Mouse (Mus musculus) forebrain, embryonic 14.5 days (tissue): ENCODE measurements around the gene Fpgs. TPM values are rescaled to one million over a fixed set of nuclear protein-coding genes. Genes with fewer than 3 reads are reported as not detected.

ENCODE experiments used
- ATAC-seq: fragments of 200-750 bp; cut with Nextera tagmentation; 2 replicates; pipeline ENCODE4 v1.8.0; 2017; ENCODE audit warnings: mild to moderate bottlenecking, moderate library complexity
- DNase-seq: peaks from one replicate; pipeline ENCODE4 v3.0.0-alpha.2; 2015; ENCODE audit warnings: low spot score
- H3K27ac ChIP-seq: fragments of 300-500 bp; sonication (generic); 2 replicates; pipeline ENCODE4 v1.5.1; 2014; ENCODE audit warnings: low read depth, mild to moderate bottlenecking, control low read depth, low read length, moderate library complexity
- H3K27me3 ChIP-seq: fragments of 300-500 bp; sonication (generic); replicated peaks from 2 replicates; pipeline ENCODE4 v1.6.1; 2014; ENCODE audit warnings: low read length, control low read depth, mixed read lengths; ENCODE audit not compliant: control insufficient read depth, insufficient read depth
- H3K36me3 ChIP-seq: fragments of 300-500 bp; sonication (generic); 2 replicates; pipeline ENCODE4 v1.6.1; 2014; ENCODE audit warnings: low read length, control low read depth; ENCODE audit not compliant: control insufficient read depth, insufficient read depth
- H3K4me1 ChIP-seq: fragments of 300-500 bp; sonication (generic); 2 replicates; pipeline ENCODE4 v1.6.1; 2014; ENCODE audit warnings: antibody characterized with exemption, low read length, control low read depth; ENCODE audit not compliant: control insufficient read depth, insufficient read depth
- H3K4me2 ChIP-seq: fragments of 300-500 bp; sonication (generic); 2 replicates; pipeline ENCODE4 v1.6.1; 2014; ENCODE audit warnings: mild to moderate bottlenecking, control low read depth, low read length
- H3K4me3 ChIP-seq: fragments of 300-500 bp; sonication (generic); 2 replicates; pipeline ENCODE4 v1.5.1; 2014; ENCODE audit warnings: low read depth, low read length, control low read depth
- H3K9ac ChIP-seq: fragments of 300-500 bp; sonication (generic); 2 replicates; pipeline ENCODE4 v1.6.1; 2014; ENCODE audit warnings: mild to moderate bottlenecking, low read length, control low read depth, moderate library complexity
- H3K9me3 ChIP-seq: fragments of 300-500 bp; sonication (generic); replicated peaks from 2 replicates; pipeline ENCODE4 v1.6.1; 2016; ENCODE audit warnings: low read length, control low read depth, mixed read lengths; ENCODE audit not compliant: control insufficient read depth
- WGBS: fragments of 180-500 bp; shearing (Covaris S2); extraction: QIAGEN DNeasy Blood & Tissue Kit; methylation state at CpG from one replicate; pipeline ENCODE4 v1.1.7; 2014; 5-methylcytosine and 5-hydroxymethylcytosine counted together
- polyA plus RNA-seq: library from polyadenylated mRNA; unstranded; fragments of >200 nt; fragmentation: Nextera tagmentation; extraction: Ambion mirVana; gene quantifications from 2 replicates; pipeline ENCODE4 v1.2.1, GENCODE M21; 2014

The Fpgs gene
- polyA plus RNA-seq, 1 experiment from 2014 or later = 10.9 TPM

DNA sequence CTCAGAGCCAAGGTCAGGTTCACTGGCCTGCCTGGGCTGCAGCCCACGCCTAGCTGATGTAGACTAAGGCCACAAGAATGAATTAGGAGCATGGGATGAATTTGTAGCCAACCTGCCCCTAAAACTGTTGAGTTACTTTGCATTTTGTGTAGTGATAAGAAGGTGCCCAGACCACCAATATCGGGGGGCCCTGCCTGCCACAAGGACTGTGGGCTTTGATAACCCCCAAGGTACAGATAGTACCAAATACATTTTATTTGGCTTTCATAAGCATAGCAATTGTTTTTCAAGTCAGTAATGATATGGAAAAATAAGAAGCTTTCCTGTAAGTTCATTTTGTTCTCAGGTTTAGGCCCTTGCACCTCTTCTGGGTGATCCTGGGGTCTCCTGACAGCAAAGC is 45.1 kb downstream of the Fpgs start:
- ATAC-seq = no peak

DNA sequence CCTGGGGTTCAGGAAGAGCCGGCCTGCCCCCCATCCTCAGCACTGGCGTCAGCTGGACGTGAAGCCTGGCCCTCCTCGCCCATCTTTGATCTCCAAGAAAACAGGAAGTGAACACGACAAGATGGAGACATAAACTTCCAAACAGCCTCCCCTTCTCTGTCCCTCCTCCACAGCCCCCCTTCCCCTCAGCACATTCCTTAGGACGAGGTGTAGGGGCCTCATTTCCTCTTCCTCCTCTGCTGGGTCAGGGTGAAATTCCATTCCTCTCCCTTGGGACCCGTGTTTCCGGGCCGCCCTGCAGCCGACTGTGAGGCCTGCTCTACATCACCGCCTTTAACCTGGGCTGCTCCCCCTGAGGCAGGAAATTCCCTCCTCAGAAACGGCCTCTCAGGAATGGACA is 48.1 kb downstream of the Fpgs start:
- H3K4me3 ChIP-seq = no peak overlapping the region
- H3K4me2 ChIP-seq = no peak overlapping the region
- no peaks in the 10 kb centered on the region for H3K27me3 ChIP-seq
- no peak overlapping the region for H3K9ac ChIP-seq
- 78% methylated on average over 12 of the region's 12 CpGs for WGBS
- H3K9me3 ChIP-seq = no peaks in the 10 kb centered on the region
- ATAC-seq (no peak), DNase-seq (no peak)
- no peaks in the 10 kb centered on the region for H3K4me1 ChIP-seq
- H3K36me3 ChIP-seq = no peaks in the 10 kb centered on the region
- no peak overlapping the region for H3K27ac ChIP-seq

More for the DNA sequence above, 45.1 kb downstream of the Fpgs start:
- H3K4me1 ChIP-seq = no peaks in the 10 kb centered on the region
- WGBS = 91% methylated on average over 2 of the region's 2 CpGs
- no peak for DNase-seq
- H3K9ac ChIP-seq = no peak overlapping the region
- no peak overlapping the region for H3K4me3 ChIP-seq
- no peaks in the 10 kb centered on the region for H3K27me3 ChIP-seq
- H3K4me2 ChIP-seq = no peak overlapping the region
- H3K9me3 ChIP-seq = no peaks in the 10 kb centered on the region
- no peaks in the 10 kb centered on the region for H3K36me3 ChIP-seq
- H3K27ac ChIP-seq = no peak overlapping the region

DNA sequence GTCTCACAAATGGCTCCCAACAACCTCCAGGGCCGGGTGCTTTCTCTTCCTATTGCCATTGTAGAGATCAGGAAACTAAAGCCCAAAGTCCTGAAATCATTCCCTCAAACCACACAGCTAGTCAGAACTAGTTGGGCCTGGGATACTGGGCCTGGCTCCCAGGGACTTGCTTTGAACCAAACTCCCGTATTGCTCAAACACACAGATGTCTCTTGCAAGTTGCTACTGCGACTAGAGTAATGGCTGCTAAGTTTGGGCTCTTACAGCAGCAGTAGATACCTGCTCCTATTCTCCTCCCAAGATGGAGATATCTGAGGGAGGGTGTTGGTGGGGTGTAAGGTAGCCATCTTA is 48.6 kb downstream of the Fpgs start:
- no peaks in the 10 kb centered on the region for H3K36me3 ChIP-seq
- H3K4me3 ChIP-seq = no peak overlapping the region
- no peaks in the 10 kb centered on the region for H3K9me3 ChIP-seq
- WGBS = 92% methylated on average over 3 of the region's 3 CpGs
- H3K27me3 ChIP-seq = no peaks in the 10 kb centered on the region
- H3K4me2 ChIP-seq = no peak overlapping the region
- no peak for DNase-seq
- no peak for ATAC-seq
- no peaks in the 10 kb centered on the region for H3K4me1 ChIP-seq
- H3K27ac ChIP-seq = no peak overlapping the region
- no peak overlapping the region for H3K9ac ChIP-seq

DNA sequence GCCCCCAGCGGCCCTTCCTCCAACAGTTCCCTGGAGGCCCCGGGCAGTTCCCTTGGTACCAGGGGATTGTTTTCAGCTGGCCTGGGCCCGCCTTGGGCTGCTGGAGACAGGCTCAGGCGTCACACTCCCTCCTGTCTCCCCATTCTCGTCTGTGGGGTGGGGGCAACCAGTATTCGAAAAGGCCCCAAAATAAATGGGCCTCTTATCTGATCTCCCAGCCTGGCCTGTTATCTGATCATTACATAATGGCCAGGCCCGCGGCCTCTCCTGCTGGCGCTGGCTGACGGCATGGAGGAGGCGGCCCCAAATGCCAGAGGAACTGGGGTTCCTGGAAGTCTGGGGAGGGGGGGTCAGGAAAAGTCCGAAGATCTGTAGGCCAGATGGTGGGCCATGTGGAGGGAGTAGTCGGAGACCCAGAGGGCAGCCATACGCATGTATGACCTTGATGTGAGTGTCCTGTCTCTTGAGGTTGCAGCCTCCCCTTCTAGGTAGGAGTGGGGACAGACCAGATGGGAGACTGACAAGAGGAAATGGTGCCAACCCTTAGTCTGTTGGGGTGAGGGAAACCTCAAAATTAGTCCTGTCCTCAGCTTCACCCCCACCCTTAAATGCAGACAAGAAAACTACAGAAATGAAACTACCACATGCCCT is 49.1 kb downstream of the Fpgs start:
- Histone ChIP-seq H3K4me3 (no peak overlapping the region), H3K36me3 (no peaks in the 10 kb centered on the region), H3K9ac (no peak overlapping the region), H3K9me3 (no peaks in the 10 kb centered on the region), H3K27me3 (no peaks in the 10 kb centered on the region), H3K4me1 (no peaks in the 10 kb centered on the region), H3K27ac (no peak overlapping the region), H3K4me2 (no peak overlapping the region)
- WGBS = 87% methylated on average over 14 of the region's 14 CpGs
- DNase-seq = no peak
- no peak for ATAC-seq

DNA sequence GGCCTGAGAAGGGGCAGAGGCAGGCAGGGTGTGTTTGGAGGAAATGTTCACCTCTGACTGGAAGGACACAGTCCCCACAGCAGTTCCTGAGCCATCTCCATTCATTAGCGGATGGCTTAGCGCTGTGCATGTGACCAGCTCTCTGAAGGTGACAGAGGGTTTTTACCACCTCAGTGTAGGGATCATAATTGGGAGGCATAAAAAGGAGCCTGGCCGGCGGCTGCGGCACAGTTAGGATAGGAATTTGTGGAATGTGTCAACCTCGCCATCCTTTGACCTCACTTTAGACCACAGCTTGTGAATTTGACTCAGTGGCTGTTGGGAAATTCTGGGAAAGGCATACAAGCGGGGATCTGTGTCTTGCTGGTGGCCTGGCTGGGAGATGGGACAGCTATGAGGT is 50.2 kb downstream of the Fpgs start:
- no peaks in the 10 kb centered on the region for H3K4me1 ChIP-seq
- H3K4me3 ChIP-seq = no peak overlapping the region
- 65% methylated on average over 7 of the region's 7 CpGs for WGBS
- H3K36me3 ChIP-seq = no peaks in the 10 kb centered on the region
- H3K27ac ChIP-seq = no peak overlapping the region
- no peak overlapping the region for H3K9ac ChIP-seq
- DNase-seq (no peak), ATAC-seq (no peak)
- no peaks in the 10 kb centered on the region for H3K9me3 ChIP-seq
- H3K4me2 ChIP-seq = no peak overlapping the region
- no peaks in the 10 kb centered on the region for H3K27me3 ChIP-seq

DNA sequence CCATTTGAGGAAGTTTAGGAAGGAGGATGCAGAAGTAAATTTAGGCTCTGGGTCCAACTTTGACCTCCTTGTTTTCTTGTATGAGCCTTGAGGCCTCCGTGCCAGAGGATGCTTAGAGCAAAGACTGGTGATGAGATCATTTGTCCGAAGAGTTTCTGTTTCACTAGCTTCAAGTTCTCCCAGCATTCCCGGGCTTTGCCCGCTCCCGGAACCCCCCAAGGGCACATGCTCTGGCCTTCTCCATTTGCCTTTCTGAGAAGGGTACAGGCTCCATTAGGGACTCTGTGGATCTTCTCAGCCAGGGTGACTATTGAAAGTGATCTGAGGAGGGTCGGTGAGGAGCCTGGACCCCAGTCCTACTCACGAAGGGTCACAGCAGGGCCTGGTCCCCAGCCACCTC is 56.6 kb downstream of the Fpgs start:
- no peaks in the 10 kb centered on the region for H3K9me3 ChIP-seq
- no peaks in the 10 kb centered on the region for H3K27me3 ChIP-seq
- no peak overlapping the region for H3K27ac ChIP-seq
- no peak for DNase-seq
- H3K4me3 ChIP-seq = no peak overlapping the region
- no peak for ATAC-seq
- no peaks in the 10 kb centered on the region for H3K36me3 ChIP-seq
- no peak overlapping the region for H3K4me2 ChIP-seq
- H3K9ac ChIP-seq = no peak overlapping the region
- no peaks in the 10 kb centered on the region for H3K4me1 ChIP-seq
- WGBS = 92% methylated on average over 7 of the region's 7 CpGs

DNA sequence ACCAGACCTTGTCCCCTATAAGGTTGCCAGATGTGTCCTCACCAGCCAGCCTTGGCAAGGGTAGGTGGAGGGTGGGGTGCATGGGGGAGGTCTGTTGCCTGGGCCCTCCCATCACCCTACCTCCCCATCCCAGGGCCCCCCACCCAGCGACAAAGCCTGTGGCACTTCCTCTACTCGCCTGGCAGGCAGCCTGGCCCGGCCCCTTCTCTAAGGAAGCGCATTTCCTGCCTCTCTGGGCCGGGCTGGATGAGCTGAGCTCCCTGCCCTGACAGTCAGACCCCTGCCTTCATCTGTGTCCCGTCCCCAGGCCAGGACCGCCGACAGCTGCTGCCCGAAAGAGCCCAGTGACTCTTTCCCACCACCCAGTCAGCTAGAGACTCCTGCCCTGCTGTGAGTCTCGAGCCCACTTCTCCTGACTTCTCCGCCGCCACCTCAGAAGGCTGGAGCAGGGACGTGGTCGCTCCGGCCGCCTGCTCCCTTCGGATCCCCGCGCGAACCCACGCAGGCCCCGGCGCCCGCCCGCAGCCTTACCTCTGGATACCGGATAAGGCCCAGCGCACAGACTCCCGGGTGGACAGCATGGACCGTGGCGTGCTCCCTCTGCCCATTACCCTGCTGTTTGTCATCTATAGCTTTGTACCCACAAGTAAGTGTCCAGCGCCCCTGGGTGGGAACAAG is 57.4 kb downstream of the Fpgs start, which contains the start of gene Eng:
TSS of gene Eng (plus strand) at position 217 of the 678 bp plus-strand sequence.
- H3K4me2 ChIP-seq = no peak within 1 kb of the TSS
- DNase-seq (no peak), ATAC-seq (no peak)
- H3K4me1 ChIP-seq = no peaks in the 10 kb centered on the region
- H3K9me3 ChIP-seq = no peaks in the 10 kb centered on the region
- no peaks in the 10 kb centered on the region for H3K36me3 ChIP-seq
- H3K4me3 ChIP-seq = no peak within 1 kb of the TSS
- WGBS = 73% methylated on average over 31 of the region's 31 CpGs
- no peak within 1 kb of the TSS for H3K27ac ChIP-seq
- H3K27me3 ChIP-seq = no peaks in the 10 kb centered on the region
- no peak within 1 kb of the TSS for H3K9ac ChIP-seq

DNA sequence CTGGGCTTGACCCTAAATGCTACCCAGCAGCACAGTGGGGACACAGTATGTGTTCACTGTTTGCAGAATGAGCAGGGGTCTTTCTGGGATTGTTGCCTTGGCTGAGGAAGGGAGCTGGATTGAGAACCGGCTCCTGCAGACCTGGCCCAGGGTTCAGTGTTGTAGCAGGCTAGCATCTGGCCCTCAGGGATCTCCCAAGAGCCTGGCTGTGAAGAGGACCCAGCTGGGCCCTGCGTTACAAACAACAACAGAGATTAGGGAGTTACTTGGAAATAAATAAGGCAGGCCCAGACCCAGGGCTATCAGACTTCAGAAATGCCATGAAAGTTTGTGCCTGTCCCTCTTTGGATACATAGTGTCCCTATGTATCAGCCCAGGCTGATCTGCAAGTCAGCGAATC is 58.3 kb downstream of the Fpgs start:
- no peaks in the 10 kb centered on the region for H3K9me3 ChIP-seq
- 73% methylated on average over 3 of the region's 3 CpGs for WGBS
- no peak for ATAC-seq

DNA sequence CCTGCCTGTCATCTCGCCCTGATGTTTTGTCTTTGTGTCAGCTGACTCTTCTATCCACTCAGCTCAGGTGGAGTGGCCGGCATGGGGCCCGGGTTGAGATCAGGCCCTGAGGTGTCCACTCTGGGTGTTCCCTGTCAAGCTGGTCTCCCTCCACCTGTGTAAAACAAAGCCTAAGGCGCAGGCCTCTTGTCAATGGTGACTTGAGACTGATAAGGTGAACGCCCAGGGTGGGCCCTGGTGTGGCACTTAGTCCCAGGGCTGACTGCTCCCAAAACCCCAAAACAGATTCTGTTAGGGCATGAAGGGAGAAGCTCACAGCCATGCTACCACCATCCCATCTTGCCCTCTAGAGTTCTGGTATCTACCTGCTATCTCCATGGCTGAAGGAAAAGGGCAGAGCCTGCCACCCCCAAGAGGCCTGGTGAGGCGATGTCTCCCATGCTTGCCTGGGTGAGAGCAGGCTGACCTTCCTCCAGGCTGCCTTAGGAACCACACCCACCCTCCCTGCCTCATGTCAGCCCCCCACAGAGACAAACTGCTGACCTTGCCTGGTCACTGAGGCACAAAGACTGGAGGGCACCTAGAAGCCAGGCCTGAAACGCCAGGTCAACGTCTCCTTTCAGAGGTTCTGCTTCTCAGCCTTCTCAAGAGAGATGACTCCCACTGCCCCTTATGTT is 59.0 kb downstream of the Fpgs start:
- ATAC-seq (no peak), DNase-seq (no peak)
- H3K27me3 ChIP-seq = no peaks in the 10 kb centered on the region
- no peaks in the 10 kb centered on the region for H3K9me3 ChIP-seq
- no peak overlapping the region for H3K9ac ChIP-seq
- H3K4me1 ChIP-seq = no peaks in the 10 kb centered on the region
- WGBS = 81% methylated on average over 8 of the region's 8 CpGs
- H3K4me3 ChIP-seq = no peak overlapping the region
- H3K36me3 ChIP-seq = no peaks in the 10 kb centered on the region
- no peak overlapping the region for H3K4me2 ChIP-seq
- H3K27ac ChIP-seq = no peak overlapping the region

More for the DNA sequence above, 58.3 kb downstream of the Fpgs start:
- Histone ChIP-seq H3K9ac (no peak overlapping the region), H3K4me2 (no peak overlapping the region), H3K36me3 (no peaks in the 10 kb centered on the region), H3K27ac (no peak overlapping the region), H3K4me3 (no peak overlapping the region), H3K27me3 (no peaks in the 10 kb centered on the region), H3K4me1 (no peaks in the 10 kb centered on the region)
- no peak for DNase-seq
